Mouse (Mus musculus): Measurements from ENCODE around the gene Mt1.
"Not testable (repeated sequence)": the region's sequence is repeated elsewhere in the genome, so short reads cannot be mapped to it uniquely, and the experiment has no call there.

The Mt1 gene

DNA sequence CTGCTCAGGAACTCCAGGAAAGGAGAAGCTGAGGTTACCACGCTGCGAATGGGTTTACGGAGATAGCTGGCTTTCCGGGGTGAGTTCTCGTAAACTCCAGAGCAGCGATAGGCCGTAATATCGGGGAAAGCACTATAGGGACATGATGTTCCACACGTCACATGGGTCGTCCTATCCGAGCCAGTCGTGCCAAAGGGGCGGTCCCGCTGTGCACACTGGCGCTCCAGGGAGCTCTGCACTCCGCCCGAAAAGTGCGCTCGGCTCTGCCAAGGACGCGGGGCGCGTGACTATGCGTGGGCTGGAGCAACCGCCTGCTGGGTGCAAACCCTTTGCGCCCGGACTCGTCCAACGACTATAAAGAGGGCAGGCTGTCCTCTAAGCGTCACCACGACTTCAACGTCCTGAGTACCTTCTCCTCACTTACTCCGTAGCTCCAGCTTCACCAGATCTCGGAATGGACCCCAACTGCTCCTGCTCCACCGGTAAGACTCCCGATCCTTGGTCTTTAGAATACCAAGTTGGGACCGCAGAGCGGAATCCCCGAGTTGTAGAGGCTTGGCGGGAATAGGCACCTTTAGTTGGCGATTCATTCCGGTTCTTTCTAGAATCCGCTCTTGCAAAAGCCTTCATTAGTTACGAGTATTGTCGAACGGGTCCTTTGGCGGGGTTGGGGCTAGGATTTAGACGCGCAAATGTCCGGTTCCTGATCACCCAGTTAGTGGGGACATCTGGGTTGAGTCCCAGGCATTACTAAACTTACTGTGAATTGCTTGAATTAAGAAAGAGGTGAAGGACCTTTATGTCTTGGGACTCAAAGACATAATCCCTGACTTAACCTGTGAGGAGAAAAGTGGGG, at the start of gene Mt1:
TSS of gene Mt1 (plus strand) at position 226 of the 856 bp plus-strand sequence.
- DNase-seq (ENCODE audit: low spot score in 2 of 2): peak; percentile 87 to 93

DNA sequence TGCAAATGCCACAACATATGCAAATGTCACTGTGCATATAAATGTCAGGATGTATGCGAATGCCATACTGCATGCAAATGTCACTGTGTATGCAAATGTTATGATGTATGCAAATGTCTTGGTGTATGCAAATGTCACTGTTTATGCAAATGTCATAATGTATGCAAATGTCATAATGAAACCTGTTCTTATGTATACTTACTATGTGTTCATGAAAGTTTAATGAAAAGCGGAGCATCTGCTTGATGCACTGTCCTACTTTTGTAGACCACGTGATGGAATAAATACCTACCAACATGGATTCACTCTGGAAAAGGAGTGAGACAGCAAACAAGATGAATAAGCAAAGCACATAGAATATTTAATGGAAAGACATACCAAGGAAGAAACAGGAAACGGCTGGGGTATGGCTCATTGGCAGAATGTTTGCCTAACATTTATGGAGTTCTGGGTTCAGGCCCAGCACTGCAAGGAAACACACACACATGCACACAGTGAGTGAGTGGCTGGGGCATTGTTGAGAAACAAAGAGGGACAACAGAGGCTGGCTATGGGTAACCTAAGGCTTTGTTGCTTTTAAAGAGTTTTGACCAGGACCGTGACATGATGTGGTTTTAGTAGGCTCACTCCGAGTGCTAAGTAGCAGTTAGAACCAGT, 49.6 kb upstream of the Mt1 start:
- DNase-seq (ENCODE audit: low spot score in 2 of 2): no peak

DNA sequence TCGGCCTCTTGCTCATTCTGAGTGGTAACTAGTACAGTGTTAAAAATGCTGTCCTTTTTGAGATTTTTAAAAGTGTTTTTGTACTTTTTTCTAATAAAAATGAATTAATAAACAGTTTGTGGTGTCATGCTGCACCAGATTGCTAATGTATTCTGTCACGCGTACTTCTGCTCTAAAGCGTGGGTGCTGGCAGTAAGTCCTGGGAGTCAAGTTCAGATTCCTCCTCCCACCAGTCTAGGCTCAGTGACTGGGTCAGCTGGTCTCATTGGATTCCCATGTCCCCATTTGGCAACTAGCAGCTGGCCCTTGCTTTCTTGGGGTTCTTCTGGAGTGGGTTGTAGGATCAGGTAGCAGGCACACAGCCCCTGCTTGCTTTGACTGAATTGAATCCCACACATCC, 48.8 kb upstream of the Mt1 start:
- no peak for DNase-seq (ENCODE audit: low spot score in 2 of 2)

DNA sequence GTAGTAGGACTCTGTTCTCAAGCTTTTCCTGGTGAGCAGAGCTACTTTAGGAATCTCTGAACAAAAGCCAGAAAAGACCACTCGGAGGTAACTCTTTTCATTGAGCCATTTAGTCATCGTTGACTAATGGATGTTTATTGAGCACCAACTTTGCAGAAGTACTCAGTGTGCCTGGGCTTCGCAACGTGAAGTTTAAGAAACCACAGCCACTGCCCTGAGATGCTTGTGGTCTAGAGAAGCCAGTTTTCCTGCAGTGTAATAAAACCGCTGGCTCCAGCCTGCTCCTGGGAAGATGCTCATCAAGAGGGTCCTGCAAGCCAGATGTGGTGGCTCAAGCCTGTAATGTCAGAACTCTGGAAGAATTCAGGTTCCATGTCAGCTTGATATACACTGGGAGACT, 46.8 kb upstream of the Mt1 start:
- no peak for DNase-seq (ENCODE audit: low spot score in 2 of 2)

DNA sequence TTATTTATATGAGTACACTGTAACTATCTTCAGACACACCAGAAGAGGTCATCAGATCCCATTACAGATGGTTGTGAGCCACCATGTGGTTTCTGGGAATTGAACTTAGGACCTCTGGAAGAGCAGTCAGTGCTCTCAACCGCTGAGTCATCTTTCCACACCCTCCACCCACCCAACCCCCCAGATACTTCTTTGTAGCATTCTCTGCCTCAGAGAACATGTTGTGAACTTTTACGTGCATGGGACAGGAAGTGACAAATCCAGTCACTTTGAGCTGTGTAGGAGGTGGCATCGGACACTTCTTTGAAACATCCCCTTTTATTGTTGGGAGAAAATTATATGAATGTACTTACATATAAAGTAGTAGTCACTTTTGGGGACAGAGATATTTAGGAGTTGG, 44.3 kb upstream of the Mt1 start:
- not testable (repeated sequence) for DNase-seq (ENCODE audit: low spot score in 2 of 2)

DNA sequence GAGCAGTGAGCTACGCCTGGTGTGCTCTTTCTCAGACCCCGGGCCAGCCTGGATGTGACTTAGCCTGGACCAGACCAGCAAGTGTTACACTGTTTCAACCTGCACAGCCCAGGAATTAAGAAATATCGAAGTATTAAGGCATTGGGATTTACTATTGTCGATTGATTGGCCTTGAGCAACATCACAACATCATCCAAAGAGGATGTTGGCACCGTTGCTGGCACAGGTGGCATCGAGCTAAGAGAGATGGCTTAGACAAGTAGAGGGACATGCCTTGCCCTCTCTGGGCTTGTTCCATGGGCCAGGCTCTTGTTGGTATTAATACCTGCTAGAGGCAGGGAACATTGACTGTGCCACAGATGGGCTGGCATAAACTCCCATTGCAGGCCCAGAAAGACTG, 43.3 kb upstream of the Mt1 start:
- DNase-seq (ENCODE audit: low spot score in 2 of 2): no peak

DNA sequence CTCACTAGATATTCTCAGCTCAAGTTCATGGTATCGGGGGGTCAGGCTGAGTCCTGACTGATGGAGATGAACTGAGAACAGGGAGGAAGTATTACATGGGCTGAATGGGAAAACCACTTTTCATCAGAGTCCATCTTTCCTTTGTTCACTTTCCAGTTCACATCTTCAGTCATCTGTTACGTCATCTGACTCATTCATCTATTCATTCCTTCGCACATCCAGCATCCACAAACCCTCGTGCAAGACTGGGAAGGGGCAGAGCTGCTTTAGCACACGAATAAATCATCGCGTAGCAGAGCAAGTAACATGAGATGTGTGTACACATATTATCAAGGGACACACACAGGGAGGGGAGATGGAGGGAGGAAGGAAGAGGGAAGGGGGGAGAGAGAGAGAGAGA, 42.7 kb upstream of the Mt1 start:
- no peak for DNase-seq (ENCODE audit: low spot score in 2 of 2)

DNA sequence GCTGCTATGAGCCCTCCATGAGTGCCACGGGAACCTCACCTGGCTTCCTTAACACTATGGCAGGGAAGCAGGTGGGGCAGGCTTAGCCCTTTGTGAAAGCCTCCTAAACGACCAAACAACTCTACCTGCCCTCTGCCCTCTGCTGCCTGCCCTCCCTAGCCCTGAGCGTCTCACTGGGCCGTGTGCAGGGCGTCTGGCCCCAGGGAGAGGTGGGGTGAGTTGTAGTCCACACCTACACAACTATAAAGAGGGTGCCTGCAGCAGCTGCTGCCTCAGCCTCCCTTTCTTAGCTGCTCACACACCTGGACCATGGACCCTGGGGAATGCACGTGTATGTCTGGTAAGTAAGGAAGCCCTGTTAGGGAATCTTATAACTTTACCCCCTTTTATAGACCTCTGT, 41.9 kb upstream of the Mt1 start, which contains the start of gene Mt4:
TSS of gene Mt4 (plus strand) at position 265 of the 400 bp plus-strand sequence.
- no peak for DNase-seq (ENCODE audit: low spot score in 2 of 2)

DNA sequence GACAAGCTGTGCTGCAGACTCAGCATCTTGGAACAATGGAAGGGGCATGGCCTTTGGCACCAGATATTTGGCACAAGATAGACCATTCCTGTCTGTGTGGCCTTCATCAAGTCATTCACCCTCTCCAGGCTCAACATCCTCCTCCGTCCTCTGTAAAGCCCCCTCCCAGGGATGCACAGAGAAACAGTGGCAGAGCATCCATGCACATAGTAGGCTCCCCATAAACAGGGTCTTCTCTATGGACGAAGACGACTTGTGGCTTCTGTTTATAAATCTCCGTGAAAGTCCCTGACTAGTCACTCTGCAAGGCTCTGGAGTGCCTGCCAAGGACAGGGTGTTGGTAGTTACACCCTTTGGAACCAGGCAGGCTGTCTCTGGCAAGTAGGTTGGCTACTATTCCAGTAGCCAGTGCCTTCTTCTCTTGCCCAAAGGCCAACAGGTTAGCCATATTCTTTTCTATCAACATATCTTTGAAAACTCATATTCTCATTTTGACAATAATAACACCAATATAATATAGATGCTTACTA, 38.6 kb upstream of the Mt1 start:
- DNase-seq (ENCODE audit: low spot score in 2 of 2): no peak

DNA sequence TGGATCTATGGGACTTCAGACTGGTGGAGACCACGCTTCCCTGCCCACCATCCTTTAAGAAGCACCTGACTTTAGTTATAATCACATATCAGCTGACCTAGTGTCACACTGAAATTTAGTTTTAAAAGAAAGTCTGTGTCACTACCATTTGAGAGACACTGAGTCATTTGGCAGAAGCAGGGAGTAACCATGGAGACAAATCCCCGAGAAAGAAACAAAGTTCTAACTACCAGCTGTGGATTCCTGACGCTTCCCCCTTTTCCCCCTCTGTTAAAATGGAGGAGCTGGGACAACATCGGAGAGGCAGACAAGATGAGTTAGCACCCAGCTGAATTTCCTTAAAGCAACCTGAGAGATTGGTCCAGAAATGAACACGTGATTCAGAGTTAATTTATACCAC, 30.6 kb upstream of the Mt1 start:
- peak in 1 of 2 experiments; percentile 31 for DNase-seq (ENCODE audit: low spot score in 2 of 2)

DNA sequence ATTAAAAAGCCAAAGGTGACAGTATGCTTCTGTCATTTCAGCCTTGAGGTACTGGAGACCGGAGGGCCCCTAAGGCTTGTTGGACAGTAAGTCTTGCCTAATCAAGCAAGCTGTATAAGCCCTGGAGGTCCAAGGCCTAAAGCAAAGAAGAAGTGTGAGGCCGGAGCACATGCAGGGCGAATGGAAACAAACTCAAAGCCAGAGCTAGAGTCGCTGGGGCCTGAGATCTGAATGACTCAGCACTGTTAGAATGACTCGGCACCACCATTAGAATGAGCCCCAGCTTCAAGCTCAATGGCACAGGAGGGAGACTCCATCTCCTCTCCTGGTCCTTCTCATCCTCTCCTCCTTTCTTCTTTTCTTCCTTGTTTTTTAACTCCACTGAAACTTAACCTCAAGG, 28.0 kb upstream of the Mt1 start:
- no peak for DNase-seq (ENCODE audit: low spot score in 2 of 2)

DNA sequence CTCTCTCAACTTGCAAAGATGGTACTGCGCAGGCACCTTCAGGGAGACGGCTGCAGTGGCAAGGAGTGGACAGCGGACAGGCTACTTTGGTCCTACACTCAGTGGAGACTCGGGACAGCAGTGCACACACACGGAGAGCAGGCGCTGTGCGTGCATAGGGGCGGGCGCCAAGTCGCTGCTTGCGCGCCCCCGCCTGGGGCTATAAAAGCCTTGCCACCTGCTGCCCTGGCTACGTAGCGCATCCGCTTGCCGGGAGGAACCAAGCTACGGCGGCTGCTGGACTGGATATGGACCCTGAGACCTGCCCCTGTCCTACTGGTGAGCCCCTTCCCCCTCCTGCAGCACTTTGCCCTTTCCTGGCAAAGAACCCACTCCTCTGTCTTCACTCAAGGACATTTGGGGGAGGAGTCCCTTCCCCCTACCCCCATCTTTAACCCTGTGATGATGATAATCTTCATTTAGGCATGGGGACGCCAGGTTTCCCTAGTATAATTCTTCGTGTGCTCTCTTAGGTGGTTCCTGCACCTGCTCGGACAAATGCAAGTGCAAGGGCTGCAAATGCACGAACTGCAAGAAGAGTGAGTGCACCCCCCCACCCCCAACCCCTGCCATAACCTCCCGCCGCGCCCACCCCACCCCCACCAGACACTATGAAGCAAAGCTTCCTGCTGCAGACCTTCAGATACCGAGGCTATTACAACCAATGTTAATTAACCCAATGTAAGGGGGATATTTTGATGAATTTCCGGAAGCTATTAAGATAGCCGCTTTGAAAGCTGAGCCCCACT, 26.2 kb upstream of the Mt1 start, which contains the start of gene Mt3:
TSS of gene Mt3 (plus strand) at position 95 of the 788 bp plus-strand sequence.
- DNase-seq (ENCODE audit: low spot score in 2 of 2): peak; percentile 62 to 83

DNA sequence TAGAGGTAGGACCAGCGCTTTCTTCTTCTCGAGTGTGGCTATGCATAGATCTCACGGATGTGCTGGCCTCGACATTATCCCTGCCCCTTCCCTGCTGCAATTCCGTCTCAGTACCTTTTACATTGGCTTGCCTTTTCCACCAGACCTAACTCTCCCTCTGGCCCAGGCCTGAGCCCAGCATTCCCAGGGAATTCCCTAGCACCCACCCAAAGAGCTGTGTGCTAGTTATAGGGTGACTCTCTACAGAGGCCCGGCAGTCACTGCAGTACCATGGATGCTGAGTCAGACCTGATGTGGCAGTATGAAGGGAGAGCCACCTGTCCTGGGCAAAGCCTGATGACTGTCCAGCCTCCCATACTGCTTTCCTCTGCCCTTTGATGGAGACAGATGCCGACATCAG, 25.4 kb upstream of the Mt1 start:
- DNase-seq (ENCODE audit: low spot score in 2 of 2): peak in 1 of 2 experiments; percentile 59

DNA sequence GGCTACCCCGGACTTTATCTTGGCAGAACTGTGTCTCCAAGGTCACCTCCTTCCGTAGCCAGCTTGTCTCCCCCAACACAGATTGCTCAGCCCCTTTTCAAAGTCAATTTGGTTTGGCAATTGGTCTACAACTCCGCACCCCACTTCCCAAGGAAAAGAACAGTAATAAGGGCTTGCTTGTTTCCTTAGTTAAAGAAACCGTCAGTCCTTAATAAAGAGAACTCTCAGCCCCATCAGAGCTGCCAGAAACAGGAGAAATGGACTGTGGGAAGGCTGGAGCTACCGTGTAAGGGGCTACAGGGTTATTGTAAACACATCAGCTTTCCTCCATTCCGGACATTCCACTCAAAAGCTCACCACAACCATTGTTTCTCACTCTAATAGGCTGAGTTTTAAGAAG, 24.3 kb upstream of the Mt1 start:
- peak in 1 of 2 experiments; percentile 32 for DNase-seq (ENCODE audit: low spot score in 2 of 2)

DNA sequence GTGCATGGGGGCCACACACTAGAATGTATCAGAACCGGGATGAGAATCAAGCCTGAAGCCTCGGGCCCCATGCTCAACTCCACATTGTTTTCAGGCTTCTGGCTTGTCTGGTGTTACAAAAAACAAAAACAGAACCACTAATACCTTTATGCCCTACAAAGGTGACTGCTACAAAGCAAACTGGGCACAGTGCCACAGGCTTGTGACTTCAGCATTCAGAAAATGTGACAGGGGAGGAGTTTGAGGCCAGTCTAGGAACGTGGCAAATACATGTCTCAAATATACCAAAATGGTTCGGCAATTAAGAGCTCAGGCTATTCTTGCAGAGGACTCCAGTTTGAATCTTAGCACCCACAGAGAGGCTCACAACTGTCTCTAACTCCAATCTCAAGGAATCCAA, 22.8 kb upstream of the Mt1 start:
- DNase-seq (ENCODE audit: low spot score in 2 of 2): no peak

DNA sequence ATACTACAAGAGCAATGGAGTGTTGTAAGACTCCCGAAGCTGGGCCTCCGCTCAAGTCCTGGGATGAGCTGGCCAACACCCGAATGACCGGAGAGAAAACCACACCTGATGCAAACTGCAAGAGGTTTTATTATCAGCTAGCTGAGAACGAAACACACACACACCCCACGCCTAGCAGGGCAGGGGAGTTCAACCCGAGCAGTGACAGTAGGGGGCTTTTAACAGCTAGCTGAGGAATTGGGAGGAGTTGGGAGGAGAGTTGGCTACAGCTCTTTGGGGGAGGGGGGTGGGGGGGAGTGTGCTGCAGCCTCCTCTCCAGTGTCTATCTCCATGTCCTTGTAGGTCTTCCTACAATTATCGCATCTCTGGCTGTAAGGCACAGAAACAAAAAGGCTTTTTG, 13.1 kb upstream of the Mt1 start:
- not testable (repeated sequence) for DNase-seq (ENCODE audit: low spot score in 2 of 2)

DNA sequence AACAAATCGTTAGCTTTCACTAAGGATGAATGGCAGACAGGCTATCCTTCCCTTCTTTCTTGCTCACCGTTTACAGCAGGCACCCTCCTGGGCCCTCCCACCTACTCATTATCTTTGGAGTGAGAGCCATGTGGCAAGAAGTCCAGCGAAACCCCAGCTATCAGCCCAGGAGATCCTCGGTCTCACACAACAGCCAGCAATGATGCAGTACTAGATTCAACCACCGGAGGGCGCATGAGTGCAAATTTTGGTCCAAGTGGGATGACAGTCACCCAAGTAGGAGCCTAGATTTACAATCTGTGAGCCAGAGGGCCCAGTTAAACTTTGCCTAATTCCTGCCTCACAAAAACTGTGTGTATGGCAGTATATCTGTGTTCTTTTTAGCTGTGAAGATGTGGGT, 11.6 kb upstream of the Mt1 start:
- peak in 1 of 2 experiments; percentile 96 for DNase-seq (ENCODE audit: low spot score in 2 of 2)

DNA sequence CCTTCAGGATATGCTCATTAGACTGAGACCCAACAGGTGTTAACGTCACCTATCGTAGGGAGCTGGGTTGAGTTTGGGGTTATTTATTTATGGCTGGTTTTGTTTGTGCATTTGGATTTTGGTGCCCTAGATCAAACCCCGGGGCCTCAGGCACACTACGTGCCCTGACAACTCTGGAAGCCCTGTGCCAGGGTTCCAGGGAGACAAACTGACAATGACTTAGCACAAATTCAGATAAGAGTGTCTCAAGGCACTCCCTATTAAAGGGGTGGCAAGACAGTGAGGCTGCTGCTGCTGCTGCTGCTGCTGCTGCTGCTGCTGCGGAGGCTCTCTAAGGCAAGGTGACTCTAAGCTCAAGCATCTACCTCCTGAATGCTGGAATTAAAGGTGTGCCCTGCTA, 9.3 kb upstream of the Mt1 start:
- no peak for DNase-seq (ENCODE audit: low spot score in 2 of 2)

DNA sequence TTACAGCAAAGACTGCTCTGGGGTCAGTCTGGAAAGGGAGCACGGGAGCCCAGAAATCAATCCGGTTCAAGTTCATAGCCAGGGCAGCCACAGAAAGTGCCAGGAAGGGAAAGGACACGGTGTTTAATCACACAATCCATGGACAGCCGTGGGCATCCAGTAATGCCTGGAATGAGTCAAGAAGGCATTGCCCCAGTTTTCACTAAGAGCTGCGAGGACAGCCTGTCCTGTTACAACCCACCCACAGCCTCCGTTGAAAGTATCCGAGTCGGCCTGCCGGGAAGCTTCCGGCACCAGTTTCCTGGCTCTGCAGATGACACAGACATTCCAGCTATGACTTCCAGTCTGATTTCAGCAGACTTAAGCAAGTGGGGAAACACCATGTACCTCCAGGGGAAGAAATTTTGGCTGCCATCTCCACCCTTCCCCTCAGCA, 7.5 kb upstream of the Mt1 start:
- no peak for DNase-seq (ENCODE audit: low spot score in 2 of 2)

DNA sequence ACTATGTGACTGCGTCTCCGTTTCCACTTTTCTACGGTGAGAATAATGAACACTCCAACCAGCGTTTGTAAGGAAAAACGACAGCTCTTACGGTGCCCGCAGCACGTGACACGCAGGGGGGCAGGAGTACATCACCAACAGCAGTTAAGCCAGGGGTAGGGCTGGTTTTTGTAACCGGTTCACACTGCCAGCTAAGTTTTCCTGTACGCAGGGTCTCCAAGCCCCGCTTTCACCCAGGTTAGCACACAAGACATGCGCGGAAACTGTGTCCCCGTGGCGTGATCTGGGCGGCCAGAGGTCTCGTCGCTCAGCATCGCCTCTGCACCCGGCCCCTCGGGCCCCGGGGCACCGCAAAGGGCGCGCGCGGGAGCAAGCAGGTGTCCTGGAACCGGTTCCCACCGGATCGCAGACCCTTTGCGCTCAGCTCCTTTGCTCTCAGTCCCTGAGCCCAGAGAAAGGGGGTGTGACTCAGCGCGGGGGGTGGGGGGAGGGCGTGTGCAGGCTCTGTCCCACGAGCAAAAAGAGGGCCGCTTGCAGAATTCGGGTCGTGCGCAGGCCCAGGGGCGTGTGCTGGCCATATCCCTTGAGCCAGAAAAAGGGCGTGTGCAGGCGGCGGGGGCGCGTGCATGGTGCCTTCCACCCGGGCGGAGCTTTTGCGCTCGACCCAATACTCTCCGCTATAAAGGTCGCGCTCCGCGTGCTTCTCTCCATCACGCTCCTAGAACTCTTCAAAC, 6.6 kb upstream of the Mt1 start, which contains the start of gene Mt2:
TSS of gene Mt2 (plus strand) at position 590 of the 734 bp plus-strand sequence.
- DNase-seq (ENCODE audit: low spot score in 2 of 2): peak in 1 of 2 experiments; percentile 66

All from left cerebral cortex, adult 9 months (tissue).